ENCODE assay signal across 14 mouse cellular contexts in genomic region chr11:97559549-97559948, GRCm38 (mm10). TPM values are rescaled to one million over a fixed set of nuclear protein-coding genes. Genes with fewer than 3 reads are reported as not detected.
A peak's percentile ranks its signal among the peaks of the same experiment; 100 is the strongest.
DNase-seq lines count a peak whose midpoint lies in the region; ATAC-seq and TF ChIP-seq lines count a peak whose summit lies in the region.
"Had no signal": no experiment of that assay in that cellular context is flagged by ENCODE, and none has a peak within 500 bp of the region (broad histone marks: within the 10 kb centered on the region; RNA-seq: fewer than 3 reads in every experiment).

No protein-coding gene starts in this region.

- H3K4me3 ChIP-seq in left cerebral cortex, adult 2 months = no peak overlapping the region
- H3K4me3 ChIP-seq: erythroblast, embryonic 14.5 days; heart, embryonic 13.5 days; neural tube, embryonic 12.5 days had no signal

- ATAC-seq in frontal cortex, adult (ENCODE audit: low TSS enrichment) = no peak
- ATAC-seq: activated CD4-positive, CD25-positive, alpha-beta regulatory T cell, adult 4 months had no signal

- intact Hi-C loops in left cerebral cortex, adult 2 months (cut with DNase I) = no loop called here

- peak; percentile 67 for DNase-seq in embryo, embryonic 10 days (ENCODE audit: low spot score)
- DNase-seq in embryo, embryonic 11 days = no peak
- no peak for DNase-seq in left cerebral cortex, adult 2 months (ENCODE audit: extremely low spot score in 1 of 2, low spot score in 2 of 2)
- no peak for DNase-seq in left cerebral cortex, adult 18-20 months (ENCODE audit: low spot score in 2 of 2)
- peak; percentile 51 for DNase-seq in thymus, postnatal 4 days
- no peak for DNase-seq in thymus, postnatal 10 days (ENCODE audit: low spot score in 2 of 2)
- DNase-seq in urinary bladder, postnatal 14 days (ENCODE audit: low spot score) = no peak
- DNase-seq: kidney, adult 11 months had no signal

- peak overlapping the region; percentile 95 for H3K27ac ChIP-seq in left cerebral cortex, adult 2 months
- H3K27ac ChIP-seq: heart, embryonic 13.5 days; neural tube, embryonic 12.5 days had no signal

- peak; percentile 40 for TF ChIP-seq CTCF in left cerebral cortex, adult 2 months (IDR thresholded peaks at IDR 0.05)

RNA-seq across cellular contexts. Expression of gene Srcin1, which starts 16.4 kb away (rescaled TPM):
- 100 to 1,000 TPM; 308 to 318 TPM for total RNA-seq in left cerebral cortex, adult 2 months (2021)
- total RNA-seq in left cerebral cortex, adult 18-20 months (2021) = 100 to 1,000 TPM; 246 to 287 TPM

RNA-seq across cellular contexts. Expression of gene 4933428G20Rik, which starts 59.4 kb away (rescaled TPM):
- total RNA-seq in left cerebral cortex, adult 2 months (2021) = not detected
- total RNA-seq in left cerebral cortex, adult 18-20 months (2021) = not detected
- total RNA-seq: left cerebral cortex, adult 8-10 months had no signal

Comparison
In these comparisons a context has a peak if more than half of its experiments do, and no peak if none do; other contexts are left out.
1. DNase-seq: peak in embryo, embryonic 10 days (single experiment) and thymus, postnatal 4 days (single experiment); none in embryo, embryonic 11 days (single experiment), left cerebral cortex, adult 2 months (0 of 2), left cerebral cortex, adult 18-20 months (0 of 2), thymus, postnatal 10 days (0 of 2) and urinary bladder, postnatal 14 days (single experiment).